In genomic region chr16:10770531-10771325, GRCm38 (mm10) we compare ENCODE assay signal across 15 mouse cellular contexts. TPM values are rescaled to one million over a fixed set of nuclear protein-coding genes. Genes with fewer than 3 reads are reported as not detected.
DNase-seq lines count a peak whose midpoint lies in the region; ATAC-seq lines count a peak whose summit lies in the region.
"Had no signal": no experiment of that assay in that cellular context is flagged by ENCODE, and none has a peak within 500 bp of the region (broad histone marks: within the 10 kb centered on the region; RNA-seq: fewer than 3 reads in every experiment).

No protein-coding gene starts in this region.

- no peaks in the 10 kb centered on the region for H3K36me3 ChIP-seq in heart, embryonic 16.5 days (ENCODE audit: control insufficient read depth, insufficient read depth)
- H3K36me3 ChIP-seq in midbrain, embryonic 15.5 days (replicated peaks), result no peaks in the 10 kb centered on the region
- no peaks in the 10 kb centered on the region for H3K36me3 ChIP-seq in midbrain, embryonic 10.5 days
- H3K36me3 ChIP-seq in stomach, embryonic 15.5 days, result no peaks in the 10 kb centered on the region

- DNase-seq in heart, postnatal 10 days, result no peak
- no peak for DNase-seq in midbrain, embryonic 10.5 days (ENCODE audit: low spot score)
- peak; percentile 30 for DNase-seq in adipocyte (ENCODE audit: low spot score)
- no peak for DNase-seq in cerebellum, adult 11-12 months
- DNase-seq: cerebellum, adult 11 months; gastrocnemius, postnatal 25 days had no signal

- intact Hi-C loops in heart, postnatal 10 days (cut with DNase I), result no loop called here

- H3K4me2 ChIP-seq in heart, embryonic 16.5 days (ENCODE audit: low read depth, low read length), result no peak overlapping the region
- no peak overlapping the region for H3K4me2 ChIP-seq in midbrain, embryonic 15.5 days
- no peak overlapping the region for H3K4me2 ChIP-seq in stomach, embryonic 15.5 days
- H3K4me2 ChIP-seq: hindbrain, embryonic 14.5 days had no signal

- 39% methylated on average over 4 of the region's 4 CpGs for WGBS in heart, embryonic 16.5 days
- WGBS in midbrain, embryonic 15.5 days, result 54% methylated on average over 4 of the region's 4 CpGs
- 57% methylated on average over 4 of the region's 4 CpGs for WGBS in midbrain, embryonic 10.5 days
- 39% methylated on average over 4 of the region's 4 CpGs for WGBS in stomach, embryonic 15.5 days

- H3K4me1 ChIP-seq in heart, embryonic 16.5 days (ENCODE audit: control insufficient read depth, insufficient read depth, low read length), result peaks cover 14% of the 10 kb centered on the region
- H3K4me1 ChIP-seq in midbrain, embryonic 15.5 days, result no peaks in the 10 kb centered on the region
- 0 out of 2 replicates have a peak, but pooled peaks cover 5% of the 10 kb centered on the region for H3K4me1 ChIP-seq in midbrain, embryonic 10.5 days
- peaks cover 10% of the 10 kb centered on the region; the same call in 1 of the 2 replicates for H3K4me1 ChIP-seq in stomach, embryonic 15.5 days

- no peaks in the 10 kb centered on the region for H3K9me3 ChIP-seq in heart, embryonic 16.5 days (replicated peaks; ENCODE audit: control insufficient read depth, low read length)
- H3K9me3 ChIP-seq in midbrain, embryonic 15.5 days, result no peaks in the 10 kb centered on the region
- no peaks in the 10 kb centered on the region for H3K9me3 ChIP-seq in midbrain, embryonic 10.5 days (replicated peaks)
- H3K9me3 ChIP-seq in stomach, embryonic 15.5 days, result no peaks in the 10 kb centered on the region

- H3K9ac ChIP-seq in heart, embryonic 16.5 days (ENCODE audit: low read length), result no peak overlapping the region
- no peak overlapping the region for H3K9ac ChIP-seq in midbrain, embryonic 15.5 days
- H3K9ac ChIP-seq in stomach, embryonic 15.5 days, result no peak overlapping the region
- H3K9ac ChIP-seq: hindbrain, embryonic 14.5 days had no signal

- peak; percentile 12; the same call in 1 of the 2 replicates for ATAC-seq in heart, embryonic 16.5 days (replicated peaks; ENCODE audit: extremely low read depth, insufficient read depth, low FRiP score)
- 0 out of 2 replicates have a peak, but pooled peaks have one; percentile 42 for ATAC-seq in midbrain, embryonic 15.5 days (replicated peaks)
- ATAC-seq in stomach, embryonic 15.5 days (ENCODE audit: insufficient read depth, low FRiP score, low read depth), result peak; percentile 59; the same call in 1 of the 2 replicates
- no peak for ATAC-seq in erythroblast, adult 5-6 weeks (replicated peaks; ENCODE audit: low FRiP score, poor library complexity, severe bottlenecking)

- peaks cover 2% of the 10 kb centered on the region; the same call in 1 of the 2 replicates for H3K27me3 ChIP-seq in heart, embryonic 16.5 days (ENCODE audit: control insufficient read depth, insufficient read depth, low read length)
- H3K27me3 ChIP-seq in midbrain, embryonic 15.5 days (replicated peaks), result no peaks in the 10 kb centered on the region
- peaks cover 5% of the 10 kb centered on the region for H3K27me3 ChIP-seq in midbrain, embryonic 10.5 days (ENCODE audit: low read depth, poor library complexity, severe bottlenecking)
- H3K27me3 ChIP-seq in stomach, embryonic 15.5 days (replicated peaks), result no peaks in the 10 kb centered on the region

- H3K4me3 ChIP-seq in heart, embryonic 16.5 days (ENCODE audit: low read length), result no peak overlapping the region
- H3K4me3 ChIP-seq in midbrain, embryonic 15.5 days, result no peak overlapping the region
- H3K4me3 ChIP-seq in midbrain, embryonic 10.5 days, result no peak overlapping the region
- H3K4me3 ChIP-seq in stomach, embryonic 15.5 days (replicated peaks), result no peak overlapping the region
- H3K4me3 ChIP-seq: erythroblast, embryonic 14.5 days had no signal

- peak overlapping the region; percentile 56; the same call in 1 of the 2 replicates for H3K27ac ChIP-seq in heart, embryonic 16.5 days (ENCODE audit: low read length)
- no peak overlapping the region for H3K27ac ChIP-seq in midbrain, embryonic 15.5 days
- no peak overlapping the region for H3K27ac ChIP-seq in midbrain, embryonic 10.5 days (replicated peaks)
- peak overlapping the region; percentile 23; the same call in 1 of the 2 replicates for H3K27ac ChIP-seq in stomach, embryonic 15.5 days
- H3K27ac ChIP-seq: hindbrain, embryonic 14.5 days had no signal

RNA-seq across cellular contexts. Expression of gene Socs1, which starts 14.6 kb away (rescaled TPM):
- polyA plus RNA-seq in heart, embryonic 16.5 days (2015; fragmentation: Nextera tagmentation; extraction: Ambion mirVana), result 5.5 and 11.6 TPM in 2 replicates
- 1 to 10 TPM; 1.2 to 1.5 TPM for total RNA-seq in heart, postnatal 10 days (2021)
- polyA plus RNA-seq in midbrain, embryonic 15.5 days (2015; fragmentation: Nextera tagmentation; extraction: Ambion mirVana), result 3.4 and 3.9 TPM in 2 replicates
- 2.4 and 2.7 TPM in 2 replicates for polyA plus RNA-seq in midbrain, embryonic 10.5 days (2016; fragmentation: Nextera tagmentation; extraction: Ambion mirVana)
- polyA plus RNA-seq in stomach, embryonic 15.5 days (2015; fragmentation: Nextera tagmentation; extraction: Ambion mirVana), result 9.0 and 10.2 TPM in 2 replicates
- 0.84 TPM in 1 of 2 replicates, not detected in the other for total RNA-seq in erythroblast, adult 5-6 weeks (2015; ENCODE audit: low replicate concordance)
- total RNA-seq in erythroblast, adult 5-6 weeks (2017; ENCODE audit: low replicate concordance), result 0.56 and 1.2 TPM in 2 replicates

RNA-seq across cellular contexts. Expression of gene Tnp2, which starts 17.7 kb away (rescaled TPM):
- polyA plus RNA-seq in heart, embryonic 16.5 days (2015; fragmentation: Nextera tagmentation; extraction: Ambion mirVana), result 0.47 TPM in 1 of 2 replicates, not detected in the other
- not detected for total RNA-seq in heart, postnatal 10 days (2021)
- polyA plus RNA-seq in midbrain, embryonic 15.5 days (2015; fragmentation: Nextera tagmentation; extraction: Ambion mirVana), result not detected in 2 replicates
- polyA plus RNA-seq in midbrain, embryonic 10.5 days (2016; fragmentation: Nextera tagmentation; extraction: Ambion mirVana), result not detected in 2 replicates
- polyA plus RNA-seq in stomach, embryonic 15.5 days (2015; fragmentation: Nextera tagmentation; extraction: Ambion mirVana), result not detected in 2 replicates
- not detected in 2 replicates for total RNA-seq in erythroblast, adult 5-6 weeks (2015; ENCODE audit: low replicate concordance)
- total RNA-seq in erythroblast, adult 5-6 weeks (2017; ENCODE audit: low replicate concordance), result not detected in 2 replicates
- total RNA-seq: adrenal gland, adult 2 months; gastrocnemius, postnatal 25 days; left cerebral cortex, postnatal 36 days had no signal
- polyA plus RNA-seq: adrenal gland, adult 2 months; erythroblast, embryonic 14.5 days; hindbrain, embryonic 14.5 days had no signal

RNA-seq across cellular contexts. Expression of gene Prm3, which starts 20.0 kb away (rescaled TPM):
- not detected in 2 replicates for polyA plus RNA-seq in heart, embryonic 16.5 days (2015; fragmentation: Nextera tagmentation; extraction: Ambion mirVana)
- total RNA-seq in heart, postnatal 10 days (2021), result not detected
- not detected in 2 replicates for polyA plus RNA-seq in midbrain, embryonic 15.5 days (2015; fragmentation: Nextera tagmentation; extraction: Ambion mirVana)
- polyA plus RNA-seq in midbrain, embryonic 10.5 days (2016; fragmentation: Nextera tagmentation; extraction: Ambion mirVana), result not detected in 2 replicates
- not detected in 2 replicates for polyA plus RNA-seq in stomach, embryonic 15.5 days (2015; fragmentation: Nextera tagmentation; extraction: Ambion mirVana)
- not detected in 2 replicates for total RNA-seq in erythroblast, adult 5-6 weeks (2015; ENCODE audit: low replicate concordance)
- total RNA-seq in erythroblast, adult 5-6 weeks (2017; ENCODE audit: low replicate concordance), result not detected in 2 replicates
- total RNA-seq: adrenal gland, adult 2 months; gastrocnemius, postnatal 25 days; left cerebral cortex, postnatal 36 days had no signal
- polyA plus RNA-seq: adrenal gland, adult 2 months; erythroblast, embryonic 14.5 days; hindbrain, embryonic 14.5 days; large intestine, adult 2 months had no signal

RNA-seq across cellular contexts. Expression of gene Prm2, which starts 25.2 kb away (rescaled TPM):
- polyA plus RNA-seq in heart, embryonic 16.5 days (2015; fragmentation: Nextera tagmentation; extraction: Ambion mirVana), result not detected in 2 replicates
- total RNA-seq in heart, postnatal 10 days (2021), result not detected
- not detected in 2 replicates for polyA plus RNA-seq in midbrain, embryonic 15.5 days (2015; fragmentation: Nextera tagmentation; extraction: Ambion mirVana)
- polyA plus RNA-seq in midbrain, embryonic 10.5 days (2016; fragmentation: Nextera tagmentation; extraction: Ambion mirVana), result not detected in 2 replicates
- not detected in 2 replicates for polyA plus RNA-seq in stomach, embryonic 15.5 days (2015; fragmentation: Nextera tagmentation; extraction: Ambion mirVana)
- not detected in 2 replicates for total RNA-seq in erythroblast, adult 5-6 weeks (2015; ENCODE audit: low replicate concordance)
- total RNA-seq in erythroblast, adult 5-6 weeks (2017; ENCODE audit: low replicate concordance), result not detected in 2 replicates
- total RNA-seq: adrenal gland, adult 2 months; gastrocnemius, postnatal 25 days; left cerebral cortex, postnatal 36 days had no signal
- polyA plus RNA-seq: erythroblast, embryonic 14.5 days; hindbrain, embryonic 14.5 days had no signal

RNA-seq across cellular contexts. Expression of gene Prm1, which starts 34.9 kb away (rescaled TPM):
- polyA plus RNA-seq in heart, embryonic 16.5 days (2015; fragmentation: Nextera tagmentation; extraction: Ambion mirVana), result 0.36 and 0.58 TPM in 2 replicates
- total RNA-seq in heart, postnatal 10 days (2021), result not detected
- 0.41 and 0.42 TPM in 2 replicates for polyA plus RNA-seq in midbrain, embryonic 15.5 days (2015; fragmentation: Nextera tagmentation; extraction: Ambion mirVana)
- polyA plus RNA-seq in midbrain, embryonic 10.5 days (2016; fragmentation: Nextera tagmentation; extraction: Ambion mirVana), result not detected in 2 replicates
- polyA plus RNA-seq in stomach, embryonic 15.5 days (2015; fragmentation: Nextera tagmentation; extraction: Ambion mirVana), result not detected in 2 replicates
- not detected in 2 replicates for total RNA-seq in erythroblast, adult 5-6 weeks (2015; ENCODE audit: low replicate concordance)
- total RNA-seq in erythroblast, adult 5-6 weeks (2017; ENCODE audit: low replicate concordance), result not detected in 2 replicates
- total RNA-seq: adrenal gland, adult 2 months; gastrocnemius, postnatal 25 days; left cerebral cortex, postnatal 36 days had no signal
- polyA plus RNA-seq: adrenal gland, adult 2 months; erythroblast, embryonic 14.5 days had no signal

Comparison
In these comparisons a context has a peak if more than half of its experiments do, and no peak if none do; other contexts are left out.
1. H3K27ac ChIP-seq: peak in heart, embryonic 16.5 days (single experiment) and stomach, embryonic 15.5 days (single experiment); none in midbrain, embryonic 15.5 days (single experiment) and midbrain, embryonic 10.5 days (single experiment).